Mouse (Mus musculus): ENCODE measurements around the gene Cgnl1.

GRCm38 (mm10) chr9:71773563-71773962 lies 2.2 kb upstream of the Cgnl1 start:
- no peak for TF ChIP-seq CTCF (IDR thresholded peaks at IDR 0.05; ENCODE audit: borderline replicate concordance, insufficient read depth, low read depth, low read length)
- TF ChIP-seq POLR2A (IDR thresholded peaks at IDR 0.05; ENCODE audit: borderline replicate concordance, insufficient read depth, low read length), result no peak
